Mouse (Mus musculus) CH12.LX (cell line): ENCODE measurements around the gene Rnf123. TPM values are rescaled to one million over a fixed set of nuclear protein-coding genes. Genes with fewer than 3 reads are reported as not detected.
A peak's percentile ranks its signal among the peaks of the same experiment; 100 is the strongest.

Source experiments
- DNase-seq: peaks from one replicate; pipeline ENCODE4 v3.0.0-alpha.2; 2013; ENCODE audit errors: extremely low read depth
- H3K27ac ChIP-seq: 2 replicates; pipeline ENCODE4 v1.5.1; 2012; ENCODE audit warnings: low read depth, mild to moderate bottlenecking, control low read depth, moderate library complexity; ENCODE audit not compliant: insufficient read depth
- H3K27me3 ChIP-seq: replicated peaks from 2 replicates; pipeline ENCODE3; 2012; ENCODE audit warnings: inconsistent platforms
- H3K36me3 ChIP-seq, 2 experiments: replicated peaks in 1 of 2; 2 replicates each; pipeline versions ENCODE3 to v1.6.1; 2012; ENCODE audit warnings: inconsistent platforms in 1 of 2, low read length in 1 of 2, mild to moderate bottlenecking in 1 of 2, mixed read lengths in 1 of 2, moderate library complexity in 1 of 2; ENCODE audit not compliant: control insufficient read depth in 1 of 2, insufficient read depth in 1 of 2
- H3K4me1 ChIP-seq, 2 experiments: 2 replicates each; pipeline ENCODE4 v1.6.1; 2012; ENCODE audit warnings: inconsistent platforms in 1 of 2, moderate library complexity in 1 of 2; ENCODE audit not compliant: insufficient read depth in 2 of 2, control insufficient read depth in 1 of 2
- H3K4me2 ChIP-seq: 2 replicates; pipeline ENCODE4 v1.6.1; 2012; ENCODE audit warnings: low read depth, mild to moderate bottlenecking, control low read depth; ENCODE audit not compliant: poor library complexity, insufficient read depth, severe bottlenecking
- H3K4me3 ChIP-seq, 3 experiments: fragments of 150-350 bp in 1 of 3; sonication (generic) in 1 of 3; replicated peaks in 1 of 3; 2 replicates each; pipeline versions ENCODE3 to v1.5.1; 2011 to 2012; ENCODE audit warnings: low read depth in 2 of 3, low read length in 2 of 3, mild to moderate bottlenecking in 2 of 3, moderate library complexity in 2 of 3, control low read depth in 1 of 3, improper control_type of control experiment in 1 of 3, inconsistent platforms in 1 of 3, mixed read lengths in 1 of 3; ENCODE audit not compliant: poor library complexity in 1 of 3
- H3K79me2 ChIP-seq: replicated peaks from 2 replicates; pipeline ENCODE4 v1.6.1; 2012; ENCODE audit warnings: mild to moderate bottlenecking, moderate library complexity; ENCODE audit not compliant: control insufficient read depth, poor library complexity, insufficient read depth, severe bottlenecking; ENCODE audit errors: extremely low read depth
- H3K9ac ChIP-seq: 2 replicates; pipeline ENCODE4 v1.6.1; 2012; ENCODE audit warnings: low read depth, mild to moderate bottlenecking, control low read depth, moderate library complexity; ENCODE audit not compliant: insufficient read depth
- H3K9me3 ChIP-seq: replicated peaks from 2 replicates; pipeline ENCODE3; 2012; ENCODE audit warnings: low read length, inconsistent platforms, mixed read lengths
- CTCF ChIP-seq, 2 experiments: IDR thresholded peaks in 1 of 2; conservative IDR thresholded peaks in 1 of 2; 2 replicates each; pipeline ENCODE4 v1.5.1; 2011 to 2012; ENCODE audit warnings: low read depth in 2 of 2, low read length in 2 of 2, improper control_type of control experiment in 1 of 2, inconsistent platforms in 1 of 2, mild to moderate bottlenecking in 1 of 2, moderate library complexity in 1 of 2
- GABPA ChIP-seq: IDR thresholded peaks from 2 replicates; pipeline ENCODE4 v1.6.1; 2012; ENCODE audit warnings: low read depth, low read length, improper control_type of control experiment, inconsistent platforms; ENCODE audit not compliant: insufficient replicate concordance
- HCFC1 ChIP-seq: IDR thresholded peaks from 2 replicates; pipeline ENCODE4 v1.6.1; 2012; ENCODE audit warnings: low read depth, mild to moderate bottlenecking, inconsistent platforms, low read length, improper control_type of control experiment
- JUN ChIP-seq: IDR thresholded peaks from 2 replicates; pipeline ENCODE4 v1.6.1; 2011; ENCODE audit warnings: low read depth, mild to moderate bottlenecking, low read length, improper control_type of control experiment, moderate library complexity; ENCODE audit not compliant: insufficient read depth
- JUND ChIP-seq: conservative IDR thresholded peaks from 2 replicates; pipeline ENCODE4 v1.6.1; 2011; ENCODE audit warnings: low read depth, low read length, improper control_type of control experiment
- MAX ChIP-seq: IDR thresholded peaks from 2 replicates; pipeline ENCODE4 v1.6.1; 2011; ENCODE audit warnings: low read length, improper control_type of control experiment
- MEF2A ChIP-seq: IDR thresholded peaks from 2 replicates; pipeline ENCODE4 v1.6.1; 2014; ENCODE audit warnings: low read depth, mild to moderate bottlenecking, inconsistent platforms, low read length, improper control_type of control experiment, borderline replicate concordance
- MYC ChIP-seq: IDR thresholded peaks from 2 replicates; pipeline ENCODE4 v1.6.1; 2011; ENCODE audit warnings: low read depth, mild to moderate bottlenecking, improper control_type of control experiment, low read length
- PAX5 ChIP-seq: IDR thresholded peaks from 2 replicates; pipeline ENCODE4 v1.6.1; 2012; ENCODE audit warnings: low read length, inconsistent platforms, mixed read lengths
- POLR2A ChIP-seq: IDR thresholded peaks from 2 replicates; pipeline ENCODE4 v1.6.1; 2011; ENCODE audit warnings: low read depth, mild to moderate bottlenecking, improper control_type of control experiment, low read length
- RAD21 ChIP-seq: IDR thresholded peaks from 2 replicates; pipeline ENCODE4 v1.6.1; 2011; ENCODE audit warnings: low read depth, mild to moderate bottlenecking, low read length, improper control_type of control experiment, moderate library complexity
- RCOR1 ChIP-seq: conservative IDR thresholded peaks from 2 replicates; pipeline ENCODE4 v1.6.1; 2012; ENCODE audit warnings: low read depth, mild to moderate bottlenecking, inconsistent platforms, low read length, improper control_type of control experiment
- SMC3 ChIP-seq: IDR thresholded peaks from 2 replicates; pipeline ENCODE4 v1.6.1; 2011; ENCODE audit warnings: low read depth, low read length, improper control_type of control experiment
- TBP ChIP-seq: conservative IDR thresholded peaks from 2 replicates; pipeline ENCODE4 v1.6.1; 2011; ENCODE audit warnings: low read depth, low read length, improper control_type of control experiment
- UBTF ChIP-seq: IDR thresholded peaks from 2 replicates; pipeline ENCODE4 v1.6.1; 2012; ENCODE audit warnings: low read depth, mild to moderate bottlenecking, inconsistent platforms, low read length, improper control_type of control experiment, moderate library complexity
- ZKSCAN1 ChIP-seq: IDR thresholded peaks from 2 replicates; pipeline ENCODE4 v1.6.1; 2012; ENCODE audit warnings: low read depth, inconsistent platforms, low read length, improper control_type of control experiment, borderline replicate concordance
- ZMIZ1 ChIP-seq: IDR thresholded peaks from 2 replicates; pipeline ENCODE4 v1.6.1; 2012; ENCODE audit warnings: low read depth, mild to moderate bottlenecking, inconsistent platforms, low read length, improper control_type of control experiment
- ZNF384 ChIP-seq: IDR thresholded peaks from 2 replicates; pipeline ENCODE4 v1.6.1; 2012; ENCODE audit warnings: low read depth, low read length, improper control_type of control experiment, inconsistent platforms
- dilution Hi-C: fragments of 300-500 bp; cut with MboI; formaldehyde crosslinking; loops from 2 replicates; pipeline ENCODE4 v1.14.3; 2020; ENCODE audit warnings: low sequenced_read_pairs; ENCODE audit not compliant: extremely low pct_unique_long_range_greater_than_20kb, extremely low pct_ligation_motif_present
- in situ Hi-C: fragments of 300-500 bp; cut with MboI; formaldehyde crosslinking; loops from 3 replicates; pipeline ENCODE4 v1.14.3; 2019; ENCODE audit warnings: low sequenced_read_pairs, low pct_ligation_motif_present, low pct_unique_long_range_greater_than_20kb, mixed read lengths
- polyA plus RNA-seq: library from polyadenylated mRNA; unstranded; fragments of >175 nt; gene quantifications from 2 replicates; pipeline ENCODE4 v1.2.1, GENCODE M21; 2012; ENCODE audit warnings: low read depth; ENCODE audit not compliant: insufficient read length
- total RNA-seq, 2 experiments: library from RNA; depleted of rRNA; stranded (reverse); fragments of 300-350 nt in 1 of 2; fragments of >200 nt in 1 of 2; gene quantifications; 2 replicates each; pipeline ENCODE4 v1.2.3; 2012 to 2014

Rnf123 gene
- total and polyA plus RNA-seq, 3 experiments = 10.0 to 50.0 (median 28.8) TPM

DNA sequence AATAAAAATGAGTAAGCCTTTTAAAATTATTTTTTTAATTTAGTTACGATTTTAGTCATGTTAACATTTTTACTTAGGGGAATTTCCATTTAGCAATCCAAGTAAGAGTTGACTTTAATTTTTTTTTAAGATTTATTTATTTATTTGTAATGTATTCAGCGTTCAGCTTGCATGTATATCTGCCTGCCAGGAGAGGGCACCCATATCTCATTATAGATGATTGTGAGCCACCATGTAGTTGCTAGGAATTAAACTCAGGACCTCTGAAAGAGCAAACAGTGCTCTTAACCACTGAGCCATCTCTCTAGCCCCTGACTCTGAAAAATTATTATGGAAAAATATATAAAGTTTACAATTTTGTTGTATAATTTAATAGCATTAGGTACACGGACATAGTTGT is 56.6 kb downstream of the Rnf123 start:
- Histone ChIP-seq H3K27me3 (no peaks in the 10 kb centered on the region), H3K4me2 (no peak overlapping the region), H3K27ac (no peak overlapping the region), H3K9ac (no peak overlapping the region), H3K36me3 (peaks cover 37 to 62% of the 10 kb centered on the region in 2 experiments), H3K4me3 (no peak overlapping the region), H3K4me1 (peaks cover 0 to 4% of the 10 kb centered on the region in 2 experiments; a peak in 1 of 4 replicates), H3K79me2 (peaks cover 10% of the 10 kb centered on the region), H3K9me3 (peaks cover 3% of the 10 kb centered on the region)
- in situ Hi-C loops (no loop called here), dilution Hi-C loops (no loop called here)
- no peak for DNase-seq
- no peak for TF ChIP-seq POLR2A
- TF ChIP-seq CTCF (conservative IDR thresholded peaks at IDR 0.05 in 1 of 2, IDR thresholded peaks at IDR 0.05 in 1 of 2; ENCODE audit: low read depth in 2 of 2, low read length in 2 of 2) = peak in 1 of 2 experiments; percentile 62; a peak in 2 of 4 replicates
- TF ChIP-seq MYC = no peak
- peak; percentile 45 for TF ChIP-seq SMC3
- no peak for TF ChIP-seq TBP
- peak; percentile 56 for TF ChIP-seq RAD21

DNA sequence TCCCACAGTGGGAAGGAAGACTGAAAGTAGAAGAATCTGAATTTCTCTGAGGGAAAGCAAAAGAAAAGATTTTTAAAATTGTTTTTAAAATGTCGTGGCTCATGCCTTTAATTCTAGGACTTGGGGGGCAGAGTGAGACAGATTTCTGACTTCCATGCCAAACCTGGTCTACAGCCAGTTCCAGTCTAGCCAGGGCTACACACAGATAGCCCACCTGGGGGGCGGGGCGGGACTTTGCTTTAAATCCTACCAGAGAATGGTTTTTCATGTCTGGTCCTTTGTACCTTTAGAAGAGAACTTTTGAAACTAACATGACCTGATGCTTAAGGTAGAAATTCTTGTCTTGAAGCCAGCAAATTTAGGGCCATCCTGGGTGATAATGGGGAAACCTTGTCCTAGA is 59.9 kb downstream of the Rnf123 start:
- DNase-seq = no peak
- in situ Hi-C loops = no loop called here
- Histone ChIP-seq H3K27ac (no peak overlapping the region), H3K4me1 (peaks cover 0 to 15% of the 10 kb centered on the region in 2 experiments; a peak in 2 of 4 replicates), H3K36me3 (peaks cover 30 to 46% of the 10 kb centered on the region in 2 experiments), H3K4me2 (no peak overlapping the region), H3K9me3 (peaks cover 3% of the 10 kb centered on the region), H3K9ac (no peak overlapping the region), H3K27me3 (no peaks in the 10 kb centered on the region), H3K4me3 (no peak overlapping the region), H3K79me2 (peaks cover 12% of the 10 kb centered on the region)
- dilution Hi-C loops = no loop called here
- TF ChIP-seq ZNF384 = no peak
- TF ChIP-seq MYC = no peak
- TF ChIP-seq UBTF = no peak
- no peak for TF ChIP-seq GABPA
- TF ChIP-seq MEF2A = no peak
- no peak for TF ChIP-seq ZMIZ1

- DNase-seq = no peak
- Histone ChIP-seq H3K4me2 (no peak overlapping the region), H3K4me1 (peaks cover 0 to 15% of the 10 kb centered on the region in 2 experiments; a peak in 2 of 4 replicates), H3K36me3 (peaks cover 22 to 42% of the 10 kb centered on the region in 2 experiments), H3K27ac (no peak overlapping the region), H3K4me3 (no peak overlapping the region), H3K9ac (no peak overlapping the region), H3K27me3 (no peaks in the 10 kb centered on the region), H3K9me3 (no peaks in the 10 kb centered on the region), H3K79me2 (peaks cover 12% of the 10 kb centered on the region)
- dilution Hi-C loops = no loop called here
- in situ Hi-C loops = no loop called here
- TF ChIP-seq ZKSCAN1 (no peak), JUND (no peak), PAX5 (no peak), JUN (no peak), SMC3 (no peak), HCFC1 (no peak), GABPA (no peak), RCOR1 (no peak), RAD21 (no peak), POLR2A (no peak), MAX (no peak), ZMIZ1 (no peak)
Observed at GRCm38 (mm10) chr9:108020741-108021140, 62.4 kb downstream of the Rnf123 start.
